Mouse (Mus musculus) bone marrow, adult 2 months (tissue): ENCODE results near the gene Mief2.

Experiments
- CTCF ChIP-seq: fragments of 200-500 bp; IDR thresholded peaks from 2 replicates; pipeline ENCODE4 v1.5.1; 2011; ENCODE audit warnings: low read length, control low read depth; ENCODE audit not compliant: control insufficient read depth, insufficient read depth
- POLR2A ChIP-seq: fragments of 200-500 bp; IDR thresholded peaks from 2 replicates; pipeline ENCODE4 v1.6.1; 2011; ENCODE audit warnings: low read depth, mild to moderate bottlenecking, control low read depth, low read length, borderline replicate concordance; ENCODE audit not compliant: control insufficient read depth

- TF ChIP-seq POLR2A (no peak), CTCF (no peak)
Observed at GRCm38 (mm10) chr11:60776107-60776828, 48.1 kb downstream of the Mief2 start.
